Mouse (Mus musculus): Measurements from ENCODE around the gene Tspo2.

Gene Tspo2

DNA sequence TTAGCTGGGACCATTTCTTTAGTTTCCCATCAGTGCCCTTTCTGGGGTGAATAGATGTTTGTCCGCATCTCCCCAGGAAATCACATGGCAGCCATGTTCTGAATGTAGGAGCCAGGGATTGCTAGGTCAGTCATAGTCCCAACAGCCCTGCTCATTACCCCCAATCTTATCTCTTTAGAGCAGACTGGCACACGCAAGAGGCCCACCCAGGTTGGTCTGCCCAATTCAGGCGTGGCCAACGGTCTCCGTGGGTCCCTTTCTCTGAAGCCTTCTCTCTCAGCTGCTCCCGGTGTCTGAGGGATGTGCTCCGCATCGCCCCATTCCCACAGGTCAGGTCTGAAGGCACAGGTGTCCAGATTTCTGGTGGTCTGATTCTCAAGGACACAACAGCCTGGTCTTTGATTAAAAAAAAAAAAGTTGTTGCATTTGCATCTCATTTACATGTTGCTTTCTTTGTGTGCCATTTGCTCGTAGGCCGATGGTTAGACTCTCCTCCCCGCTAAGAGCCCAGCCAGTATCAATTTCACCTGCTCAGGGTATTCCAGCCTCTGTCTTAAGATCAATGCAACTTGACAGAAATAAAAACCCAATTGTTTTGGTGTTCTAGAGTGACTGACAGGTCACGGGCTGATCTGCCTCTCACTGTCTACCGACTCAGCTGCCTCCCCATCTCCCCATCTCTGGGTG lies 513 bp downstream of the Tspo2 start:
- DNase-seq: no peak

DNA sequence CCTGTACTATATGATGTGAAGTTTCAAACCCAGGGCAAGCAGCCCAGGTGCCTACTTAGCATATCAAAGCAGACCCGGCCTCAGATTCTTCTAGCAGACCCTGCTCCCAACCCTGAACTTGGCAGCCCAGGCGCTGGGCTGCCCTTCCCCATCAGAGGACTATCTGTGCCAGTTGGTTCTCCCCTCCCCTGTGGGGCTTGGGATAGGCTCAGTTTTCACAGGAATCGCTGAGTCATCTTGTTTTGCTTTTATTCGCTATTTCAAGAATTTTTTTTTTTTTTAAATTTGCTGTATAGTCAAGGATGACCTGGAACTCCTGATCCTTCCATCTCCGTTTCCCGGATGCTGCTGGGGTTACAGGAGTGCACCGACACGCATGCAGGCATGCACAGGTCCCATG lies 3.6 kb downstream of the Tspo2 start:
- DNase-seq: no peak

DNA sequence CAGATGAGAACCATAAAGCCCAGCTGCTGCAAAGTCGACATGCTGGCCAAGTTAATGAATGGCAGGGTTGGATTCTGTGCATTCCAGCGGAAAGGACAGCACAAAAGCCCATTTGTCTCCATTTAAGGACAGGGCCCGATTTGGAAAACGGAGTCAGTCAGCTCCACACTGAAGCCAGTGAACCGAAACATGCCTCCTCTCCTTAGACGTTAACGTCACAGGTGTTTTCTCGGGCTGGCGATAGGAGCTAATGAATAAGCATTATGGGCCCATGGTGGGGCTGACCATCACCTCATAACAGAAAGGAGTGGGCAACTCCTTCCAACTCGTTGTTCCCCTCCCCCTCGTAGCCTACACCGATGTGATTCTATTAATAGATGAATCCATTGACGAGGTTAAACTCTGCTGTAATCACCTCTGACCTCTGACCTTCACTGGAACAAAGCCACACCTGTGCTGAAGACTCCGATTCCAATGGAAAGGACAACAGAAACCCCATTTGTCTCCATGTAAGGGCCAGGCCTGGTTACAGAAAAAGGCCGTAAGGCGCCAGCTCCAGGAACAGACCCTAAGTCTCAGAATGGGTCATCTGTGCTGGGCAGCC lies 7.7 kb downstream of the Tspo2 start:
- DNase-seq: no peak

DNA sequence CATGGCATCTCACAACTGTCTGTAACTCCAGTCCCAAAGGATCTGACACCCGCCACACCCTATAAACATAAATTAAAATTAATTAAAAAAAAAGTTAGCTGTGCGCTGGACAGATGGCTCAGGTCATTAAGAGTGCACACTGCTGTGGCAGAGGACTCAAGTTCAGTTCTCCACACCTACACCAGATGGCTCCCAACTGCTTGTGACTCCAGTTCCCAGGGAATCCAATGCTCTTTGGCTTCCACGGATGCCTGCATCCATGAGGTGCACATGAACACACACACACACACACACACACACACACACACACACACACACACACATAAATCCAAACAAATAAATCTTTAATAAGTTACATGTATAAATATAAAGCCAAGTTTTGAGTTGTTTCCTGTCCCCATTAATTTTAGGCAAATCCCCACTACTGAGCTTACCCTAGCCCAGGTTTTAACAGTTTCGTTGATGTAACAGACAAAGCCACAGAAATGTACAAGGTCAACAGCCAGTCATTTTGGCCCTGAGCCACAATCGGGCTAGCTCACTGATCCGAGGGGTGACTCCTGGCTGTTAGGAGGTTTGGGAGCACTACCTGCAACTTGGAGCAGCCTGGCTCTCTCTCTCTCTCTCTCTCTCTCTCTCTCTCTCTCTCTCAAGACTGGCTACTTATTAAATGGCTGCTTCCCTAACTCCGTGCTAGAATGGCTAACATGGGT lies 8.4 kb downstream of the Tspo2 start:
- peak; percentile 20 to 22 for DNase-seq

DNA sequence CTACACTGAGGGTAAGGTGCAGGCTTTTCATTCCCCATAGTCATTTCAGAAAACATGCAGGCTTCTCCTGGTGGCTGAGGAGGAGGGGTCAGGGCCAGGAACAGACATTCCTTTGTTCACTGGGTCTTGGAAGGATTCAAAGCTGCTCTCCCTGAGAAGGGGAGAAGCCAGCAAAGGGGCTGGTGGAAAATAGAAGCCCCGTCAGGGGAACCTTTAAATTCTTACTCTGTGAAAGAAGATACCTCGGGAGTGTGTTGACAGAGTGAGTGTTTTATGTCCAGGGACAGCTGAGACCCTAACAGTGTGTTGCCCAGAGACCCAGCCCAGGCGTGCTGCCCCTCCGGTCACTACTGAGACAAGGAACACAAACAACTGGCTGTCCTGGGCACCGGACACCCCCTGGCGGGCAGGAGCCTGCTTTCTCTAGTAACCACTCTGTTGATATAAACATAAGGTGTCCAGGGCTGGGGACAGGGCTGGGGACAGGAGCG lies 13.9 kb downstream of the Tspo2 start:
- DNase-seq: peak in 1 of 2 experiments; percentile 30

DNA sequence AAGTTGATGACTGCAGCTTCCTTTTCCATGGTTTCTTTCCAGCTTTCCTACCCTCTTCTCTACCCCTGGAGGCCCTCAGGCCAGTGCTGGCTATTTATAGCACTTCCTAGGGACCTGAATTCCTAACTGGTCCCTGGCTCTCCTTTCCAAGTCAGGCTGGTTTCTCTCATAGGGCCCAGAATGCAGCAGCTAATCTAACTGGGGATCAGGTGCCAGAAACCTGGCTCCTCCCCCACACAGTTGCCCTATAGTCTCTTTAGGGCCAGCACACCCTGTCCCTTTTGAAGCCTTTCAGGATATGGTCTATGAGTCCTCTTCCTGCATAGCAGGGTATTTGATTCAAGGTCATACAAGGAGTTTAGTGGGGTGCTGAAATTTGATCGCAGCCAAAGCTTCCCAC lies 14.8 kb downstream of the Tspo2 start:
- DNase-seq: no peak

DNA sequence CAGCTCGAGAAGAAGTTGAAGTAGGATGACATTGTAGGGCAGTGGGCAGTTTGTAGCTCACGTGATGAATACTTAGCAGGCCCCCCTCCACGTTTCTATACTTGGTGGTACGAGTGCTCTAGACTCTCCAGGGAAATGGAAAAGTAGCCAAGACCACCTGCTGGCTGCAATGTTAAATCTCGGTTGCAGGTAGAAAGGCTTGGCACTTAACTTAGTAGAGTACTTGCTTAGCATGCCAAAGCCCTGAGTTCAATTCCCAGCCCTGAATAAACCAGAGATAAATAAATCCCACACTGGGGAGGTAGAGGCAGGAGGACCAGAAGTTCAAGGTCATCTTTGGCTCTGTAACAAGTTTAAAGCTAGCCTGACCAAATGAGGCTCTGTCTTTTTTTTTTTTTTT lies 16.8 kb downstream of the Tspo2 start:
- DNase-seq: no peak

DNA sequence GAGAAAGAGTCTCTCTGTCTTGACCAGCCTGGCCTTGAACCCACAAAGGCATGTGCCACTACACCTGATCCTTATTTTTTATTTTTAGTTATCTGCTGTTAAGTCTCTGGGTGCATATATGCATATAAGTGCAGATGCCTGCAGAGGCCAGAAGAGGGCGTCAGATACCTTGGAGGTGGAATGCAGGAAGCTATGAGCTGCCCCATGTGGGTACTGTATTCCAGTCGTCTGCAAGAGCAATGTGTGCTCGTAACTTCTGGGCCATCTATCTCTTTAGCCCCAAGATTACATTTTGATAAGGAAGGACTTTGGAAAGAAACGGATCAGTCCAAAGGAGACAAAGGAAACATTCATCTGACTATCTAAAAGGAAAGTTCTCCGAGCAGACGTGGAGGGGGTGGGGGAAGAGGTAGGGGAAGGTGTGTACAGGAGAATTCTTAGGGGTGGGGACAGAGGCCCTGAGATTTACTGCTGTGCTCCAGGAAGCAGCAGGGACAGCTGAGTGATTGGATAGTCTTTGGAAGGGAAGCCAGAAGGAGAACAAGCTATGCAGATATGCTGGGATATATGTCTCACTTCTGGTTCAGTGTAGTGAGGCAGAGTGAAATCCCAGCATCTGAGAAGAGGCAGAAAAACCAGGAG lies 17.5 kb downstream of the Tspo2 start:
- no peak for DNase-seq

DNA sequence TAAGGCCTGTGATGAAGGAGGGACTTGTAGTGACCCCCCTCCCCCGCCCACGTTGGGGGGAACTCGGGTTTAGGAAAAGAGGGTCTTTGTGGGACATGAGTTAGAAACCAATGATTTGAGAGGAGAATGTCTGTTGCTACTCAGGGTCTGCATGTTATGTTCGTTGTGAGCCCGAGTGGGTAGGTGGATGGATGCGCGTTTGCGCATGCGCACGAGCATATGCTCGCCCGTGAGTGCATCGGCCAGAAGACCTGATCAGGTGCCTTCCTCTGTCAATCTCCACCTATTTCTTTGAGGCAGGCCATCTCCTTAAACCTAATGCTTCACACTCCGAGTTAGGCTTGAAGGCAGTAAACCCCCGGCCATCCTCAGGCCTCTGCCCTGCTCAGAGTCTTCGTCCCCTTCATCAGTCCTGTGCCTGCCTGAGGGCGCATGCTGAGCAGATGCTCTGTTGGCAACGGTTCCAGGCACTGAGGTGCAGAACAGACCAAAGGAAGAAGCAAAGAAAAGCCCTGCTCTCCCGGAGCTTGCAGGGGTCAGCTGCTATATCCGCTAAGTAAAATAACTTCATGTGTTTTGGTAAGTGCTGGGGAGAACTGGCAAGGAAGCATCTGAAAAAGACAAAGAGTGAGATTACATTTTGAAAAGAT lies 18.2 kb downstream of the Tspo2 start:
- DNase-seq: peak; percentile 69 to 81

DNA sequence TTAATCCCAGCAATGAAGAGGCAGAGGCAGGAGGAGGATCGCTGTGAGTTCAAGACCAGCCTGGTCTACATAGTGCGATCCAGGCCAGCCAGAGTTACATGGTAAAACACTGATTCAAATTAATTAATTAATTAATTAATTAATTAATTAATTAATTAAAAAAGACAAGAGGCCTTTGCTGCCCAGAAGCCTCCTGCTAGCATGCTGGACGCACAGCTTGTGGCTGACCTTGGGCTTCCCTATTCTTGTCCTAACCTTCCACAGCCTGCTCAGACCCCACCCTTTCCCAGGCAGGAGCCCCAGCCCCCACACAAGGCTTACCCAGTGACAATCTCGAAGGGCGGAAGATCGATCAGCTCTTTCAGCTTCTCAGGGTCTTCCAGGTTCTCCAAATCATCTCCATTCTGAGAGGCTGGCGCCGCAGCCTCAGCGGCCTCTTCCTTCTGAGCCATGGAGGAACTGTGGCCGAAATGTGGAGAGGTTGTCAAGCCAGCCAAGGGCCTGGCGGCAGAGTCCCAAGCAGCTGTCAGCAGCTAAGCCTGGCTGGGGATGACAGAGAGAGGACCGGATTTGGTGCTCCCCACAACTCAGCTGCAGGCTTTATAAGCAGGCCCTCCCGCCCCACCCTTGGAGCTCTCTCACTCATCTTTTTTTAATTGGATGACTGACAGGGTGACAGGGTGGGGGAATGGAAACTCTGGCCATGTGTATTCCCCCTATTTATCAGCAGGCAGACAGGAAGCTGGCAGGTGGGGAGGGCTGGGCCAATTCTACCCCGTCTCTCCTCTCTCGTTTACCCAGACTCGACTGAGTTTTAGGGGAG lies 19.0 kb downstream of the Tspo2 start, which contains the start of gene Apobec2:
Gene Apobec2, minus strand, starts transcription at position 773 of the 823 bp plus-strand sequence.
- DNase-seq: peak; percentile 62 to 70

DNA sequence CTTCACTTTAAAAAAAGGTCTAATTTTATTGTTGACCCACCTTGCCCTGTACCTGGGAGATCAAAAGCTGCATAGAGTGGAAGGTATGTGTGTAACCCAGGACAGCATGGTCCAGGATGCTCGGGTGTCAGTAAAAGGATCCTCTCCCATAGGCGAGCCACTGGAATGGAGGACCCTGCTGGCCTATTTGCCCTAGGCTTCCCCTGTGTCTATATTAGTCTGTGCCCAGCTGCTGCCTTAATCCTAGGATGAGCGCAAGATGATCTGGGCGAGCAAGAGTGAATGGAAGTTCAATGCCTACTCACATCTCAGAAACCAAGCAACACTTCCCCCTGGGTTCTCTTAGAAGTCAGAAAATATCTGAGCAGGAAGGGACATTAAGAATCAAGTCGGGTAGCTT lies 20.3 kb downstream of the Tspo2 start:
- no peak for DNase-seq

DNA sequence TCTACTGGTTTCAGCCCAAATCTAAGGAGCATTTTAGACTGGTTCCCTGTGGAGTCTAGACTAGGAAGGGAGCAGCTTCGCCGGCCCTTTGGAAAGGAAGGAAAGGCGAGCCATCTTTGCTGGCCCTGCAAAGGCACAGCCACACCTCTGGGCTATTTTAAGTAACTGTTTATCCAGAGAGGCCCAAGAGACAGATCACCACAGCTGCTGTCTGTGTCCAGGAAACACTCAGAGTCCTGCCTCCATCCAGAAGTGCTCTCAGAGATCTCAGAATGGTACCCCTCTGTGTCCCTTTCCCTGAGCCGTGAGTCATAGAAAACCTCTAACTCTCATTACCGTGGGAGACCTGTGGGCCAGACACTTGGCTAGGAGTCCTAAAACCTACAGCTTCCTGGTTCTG lies 20.9 kb downstream of the Tspo2 start:
- DNase-seq: no peak

DNA sequence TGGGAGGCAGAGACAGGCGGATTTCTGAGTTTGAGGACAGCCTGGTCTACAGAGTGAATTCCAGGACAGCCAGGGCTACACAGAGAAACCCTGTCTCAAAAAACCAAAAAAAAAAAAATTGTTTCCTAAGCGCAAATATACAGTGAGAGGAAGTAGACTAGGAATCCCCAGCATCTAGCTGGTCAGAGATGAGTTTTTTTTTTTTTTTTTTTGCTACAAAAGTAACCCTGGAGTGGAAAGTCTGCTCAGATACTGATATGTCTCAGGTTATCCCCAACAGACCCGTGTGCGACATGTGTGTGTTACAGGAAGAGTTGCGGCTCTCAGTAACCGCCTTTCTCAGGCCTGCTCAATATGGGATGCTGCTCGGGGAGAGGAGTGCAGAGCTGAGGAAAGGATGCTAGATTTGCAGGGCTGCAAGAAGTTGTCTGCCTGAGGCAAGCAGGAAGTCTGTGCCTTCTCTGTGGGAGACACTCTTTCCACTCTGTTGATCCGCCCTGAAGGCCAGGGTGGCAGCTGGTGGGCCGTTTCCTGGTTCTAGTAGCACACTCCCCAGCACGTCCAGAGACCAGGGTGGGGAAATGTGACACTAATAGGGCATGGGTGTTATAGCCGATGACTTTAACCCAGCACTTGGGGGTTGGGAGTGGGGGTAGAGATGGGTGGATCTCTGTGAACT lies 23.3 kb downstream of the Tspo2 start:
- no peak for DNase-seq

DNA sequence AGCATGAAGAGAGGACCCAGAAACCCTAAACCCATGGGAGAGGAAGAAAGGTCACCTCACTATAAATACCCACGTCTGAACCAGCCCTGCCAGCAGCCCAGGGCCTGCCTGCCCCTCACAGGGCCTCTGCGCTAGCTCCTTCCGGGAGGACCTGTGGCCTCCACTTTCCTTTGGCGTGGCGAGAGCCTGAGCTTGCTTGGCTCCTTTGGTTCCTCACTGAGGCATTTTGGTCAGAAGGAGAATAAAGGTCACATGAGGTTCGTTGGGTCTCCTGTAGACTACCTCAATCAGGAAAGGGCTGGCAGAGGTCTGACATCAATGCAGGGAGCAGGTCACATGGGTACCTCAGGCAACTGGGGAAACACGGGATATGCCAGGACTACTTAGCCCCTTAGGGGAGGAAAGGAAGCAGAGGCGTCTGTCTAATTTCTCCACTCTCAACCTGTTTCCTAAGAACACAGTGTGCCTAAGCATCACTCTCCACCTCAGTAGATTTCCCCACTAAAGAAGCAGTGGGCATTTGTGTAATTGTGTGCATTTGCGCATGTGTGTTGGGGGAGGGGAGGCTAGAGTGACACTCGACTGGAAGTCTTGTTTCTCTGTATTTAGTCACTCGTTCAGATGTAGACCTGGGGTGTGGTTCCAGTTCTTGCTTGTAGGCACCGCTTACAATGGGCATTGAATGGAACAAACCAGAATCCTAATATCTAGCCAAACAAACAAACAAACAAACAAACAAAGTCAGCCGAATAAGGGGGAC lies 24.2 kb downstream of the Tspo2 start:
- DNase-seq: no peak

DNA sequence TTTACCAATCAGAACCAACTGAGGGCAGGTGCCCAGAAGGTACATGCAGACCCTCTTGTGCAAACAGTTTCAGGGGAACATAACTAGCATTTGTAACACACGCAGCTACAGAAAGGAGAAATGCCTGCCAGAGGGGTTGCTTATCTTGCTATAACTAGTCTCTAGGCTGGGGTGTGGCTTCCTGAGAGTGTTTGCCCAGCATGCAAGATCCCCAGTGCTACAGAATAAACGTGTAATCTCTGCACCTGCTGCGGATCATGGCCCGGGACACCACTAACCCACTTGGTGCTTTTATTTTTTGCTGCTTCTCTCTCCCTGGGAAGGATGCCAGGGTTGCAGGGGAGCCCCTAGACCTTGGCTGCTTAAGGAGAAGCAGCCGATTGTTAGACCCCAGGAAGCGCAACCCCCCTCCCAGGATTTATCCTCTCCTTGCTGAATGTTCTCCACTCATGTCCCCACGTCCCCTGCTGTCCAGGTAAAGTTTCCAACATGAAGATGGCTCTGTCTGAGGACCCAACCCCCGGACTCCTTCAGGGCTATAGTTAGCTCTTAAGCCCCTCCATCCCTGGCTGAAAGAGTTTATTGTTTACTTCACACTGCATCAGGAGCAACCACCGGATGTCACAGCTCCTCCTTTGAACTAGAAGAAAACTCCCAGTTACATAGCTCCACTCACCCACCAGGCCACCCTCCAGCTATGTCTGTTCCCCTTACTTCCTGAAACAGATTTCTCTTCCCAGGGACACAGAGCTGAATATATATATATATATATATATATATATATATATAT lies 25.3 kb downstream of the Tspo2 start:
- peak in 1 of 2 experiments; percentile 36 for DNase-seq

DNA sequence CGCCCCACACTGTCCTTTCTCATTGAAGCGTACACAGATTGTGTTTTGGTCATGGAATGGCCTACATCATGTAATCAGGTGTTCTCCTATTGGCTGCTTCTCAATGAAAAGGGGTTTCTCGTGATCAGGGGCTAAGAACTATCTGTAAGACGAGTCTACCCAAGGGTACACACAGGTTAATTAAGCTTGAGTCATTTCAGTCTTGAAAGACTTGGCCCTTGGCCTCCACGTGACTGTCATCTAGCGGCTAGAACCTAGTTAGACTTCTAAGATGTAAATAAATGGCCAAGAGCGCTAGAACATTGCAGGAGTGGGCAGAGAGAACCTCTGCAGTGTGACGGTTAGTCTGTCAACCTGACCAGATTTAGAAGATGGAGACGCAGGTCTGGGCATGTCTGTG lies 27.1 kb downstream of the Tspo2 start:
- DNase-seq: no peak

DNA sequence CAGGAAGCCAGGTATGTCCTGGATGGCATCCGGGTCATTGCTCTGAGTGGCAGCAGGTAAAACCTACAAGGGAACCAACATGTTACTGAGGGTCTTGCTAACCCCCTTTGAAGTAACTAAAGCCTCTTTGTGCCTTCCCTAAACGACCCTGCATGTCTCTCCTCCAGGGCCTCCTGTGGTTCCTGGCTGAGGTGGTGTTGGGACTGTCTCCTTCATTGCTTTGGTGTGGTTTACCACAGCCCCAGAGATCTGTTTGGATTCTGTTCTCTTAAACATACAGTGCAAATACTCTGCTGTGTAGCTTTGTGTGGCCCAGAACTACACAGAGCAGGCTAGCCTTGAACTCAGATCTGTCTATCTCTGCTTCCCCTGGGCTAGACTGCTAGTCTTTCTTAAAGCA lies 31.8 kb downstream of the Tspo2 start:
- DNase-seq: no peak

DNA sequence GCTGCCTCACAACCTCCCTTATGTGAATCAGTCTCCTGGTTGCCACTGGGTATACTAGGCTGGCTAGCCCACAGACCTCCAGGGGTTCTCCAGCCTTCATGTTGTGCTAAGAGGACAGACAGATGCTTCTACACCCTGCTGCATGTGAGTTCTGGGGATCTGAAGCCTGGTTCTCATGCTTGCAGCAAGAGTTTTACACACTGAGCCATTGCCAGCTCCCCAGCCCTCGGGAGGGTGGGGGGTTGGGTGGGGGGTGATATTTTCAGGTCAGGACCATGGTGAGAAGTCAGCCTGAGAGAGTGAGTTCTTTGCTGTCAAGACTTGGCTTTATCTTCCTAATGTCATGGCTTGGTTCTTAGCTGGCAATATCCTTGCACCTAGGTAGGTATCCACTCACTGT lies 32.5 kb downstream of the Tspo2 start:
- no peak for DNase-seq

DNA sequence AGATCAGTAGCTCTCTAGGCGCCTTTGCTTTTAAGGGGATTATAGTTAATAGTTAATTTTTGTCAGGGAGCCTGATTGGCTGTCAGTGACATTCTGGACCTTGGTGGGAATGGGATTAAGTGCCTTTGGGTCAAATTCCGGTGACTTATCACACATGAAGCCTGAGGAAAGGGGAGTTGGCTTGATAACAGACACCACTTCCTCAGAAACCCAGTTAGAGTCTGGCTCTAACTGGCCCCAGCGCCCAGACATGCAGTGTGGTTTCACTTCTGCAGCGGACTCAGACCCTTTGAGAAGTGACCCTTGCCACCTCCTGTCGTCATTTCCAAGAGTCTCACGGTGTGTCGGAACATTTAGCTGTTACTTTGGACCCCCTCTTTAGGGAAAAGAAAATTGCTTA lies 33.1 kb downstream of the Tspo2 start:
- no peak for DNase-seq

DNA sequence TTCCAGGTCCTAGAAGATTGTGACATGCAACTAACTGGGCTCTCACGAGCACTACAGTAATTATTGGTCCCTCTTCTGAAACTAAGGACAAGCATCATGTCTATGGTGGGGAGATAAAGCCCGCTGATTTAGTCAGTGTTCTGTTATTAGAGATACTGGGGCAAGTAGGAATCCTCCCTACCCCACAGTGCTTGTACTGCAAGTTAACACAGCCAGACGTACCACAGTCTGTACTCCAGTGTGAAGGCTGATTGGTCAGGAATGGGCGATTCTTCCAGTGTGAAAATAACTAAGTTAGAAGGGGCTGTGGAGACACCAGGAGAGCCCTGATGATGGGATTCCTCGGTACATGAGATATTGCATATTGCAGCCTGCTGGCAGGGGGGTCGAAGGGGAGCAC lies 33.8 kb downstream of the Tspo2 start:
- DNase-seq: no peak

Data from cerebellum, postnatal 10 days (tissue).